Mouse (Mus musculus): ENCODE results near the gene Apobec1. TPM values are rescaled to one million over a fixed set of nuclear protein-coding genes. Genes with fewer than 3 reads are reported as not detected.
"Not testable (repeated sequence)": the region's sequence is repeated elsewhere in the genome, so short reads cannot be mapped to it uniquely, and the experiment has no call there.

Gene Apobec1
- polyA plus RNA-seq, 1 experiment from 2014 or later, result 2.3 TPM

GRCm38 (mm10) chr6:122545289-122545882, 56.9 kb downstream of the Apobec1 start:
- Histone ChIP-seq H3K27me3 (ENCODE audit: insufficient read depth, low read length) (no peaks in the 10 kb centered on the region), H3K4me3 (ENCODE audit: low read length) (no peak overlapping the region), H3K36me3 (ENCODE audit: insufficient read depth, low read length) (no peaks in the 10 kb centered on the region), H3K4me1 (ENCODE audit: insufficient read depth, low read length) (no peaks in the 10 kb centered on the region), H3K9ac (replicated peaks; ENCODE audit: low read length) (no peak overlapping the region), H3K9me3 (ENCODE audit: low read length) (no peaks in the 10 kb centered on the region), H3K27ac (ENCODE audit: low read length) (no peak overlapping the region), H3K4me2 (replicated peaks; ENCODE audit: low read depth, low read length) (no peak overlapping the region)
- WGBS, result 63% methylated on average over 9 of the region's 9 CpGs
- no peak for ATAC-seq (ENCODE audit: low FRiP score, low TSS enrichment)

DNA sequence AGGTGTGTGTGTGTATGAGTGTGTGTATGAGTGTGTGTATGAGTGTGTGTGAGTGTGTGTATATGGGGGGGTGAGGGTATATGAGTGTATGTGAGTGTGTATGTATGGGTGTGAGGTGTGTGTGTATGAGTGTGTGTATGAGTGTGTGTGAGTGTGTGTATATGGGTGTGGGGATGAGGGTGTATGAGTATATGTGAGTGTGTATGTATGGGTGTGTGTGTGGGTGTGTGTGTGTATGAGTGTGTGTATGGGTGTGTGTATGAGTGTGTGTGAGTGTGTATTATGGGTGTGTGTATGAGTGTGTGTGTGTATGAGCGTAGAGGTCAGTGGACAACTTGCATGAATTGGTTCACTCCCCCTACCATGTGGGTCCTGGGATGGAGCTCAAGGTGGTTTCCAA, 57.6 kb downstream of the Apobec1 start:
- H3K4me3 ChIP-seq (ENCODE audit: low read length), result no peak overlapping the region
- no peak overlapping the region for H3K9ac ChIP-seq (replicated peaks; ENCODE audit: low read length)
- no peaks in the 10 kb centered on the region for H3K36me3 ChIP-seq (ENCODE audit: insufficient read depth, low read length)
- no peaks in the 10 kb centered on the region for H3K27me3 ChIP-seq (ENCODE audit: insufficient read depth, low read length)
- no peaks in the 10 kb centered on the region for H3K9me3 ChIP-seq (ENCODE audit: low read length)
- ATAC-seq (ENCODE audit: low FRiP score, low TSS enrichment), result no peak
- WGBS, result 83% methylated on average over 1 of the region's 1 CpGs
- no peaks in the 10 kb centered on the region for H3K4me1 ChIP-seq (ENCODE audit: insufficient read depth, low read length)
- no peak overlapping the region for H3K4me2 ChIP-seq (replicated peaks; ENCODE audit: low read depth, low read length)
- no peak overlapping the region for H3K27ac ChIP-seq (ENCODE audit: low read length)

GRCm38 (mm10) chr6:122543574-122543973, 58.7 kb downstream of the Apobec1 start:
- Histone ChIP-seq H3K4me1 (ENCODE audit: insufficient read depth, low read length) (no peaks in the 10 kb centered on the region), H3K27ac (ENCODE audit: low read length) (no peak overlapping the region), H3K4me3 (ENCODE audit: low read length) (no peak overlapping the region), H3K4me2 (replicated peaks; ENCODE audit: low read depth, low read length) (no peak overlapping the region), H3K27me3 (ENCODE audit: insufficient read depth, low read length) (no peaks in the 10 kb centered on the region), H3K36me3 (ENCODE audit: insufficient read depth, low read length) (no peaks in the 10 kb centered on the region), H3K9ac (replicated peaks; ENCODE audit: low read length) (no peak overlapping the region), H3K9me3 (ENCODE audit: low read length) (no peaks in the 10 kb centered on the region)
- whole genome bisulfite sequencing, result 84% methylated on average over 5 of the region's 5 CpGs
- no peak for ATAC-seq (ENCODE audit: low FRiP score, low TSS enrichment)

DNA sequence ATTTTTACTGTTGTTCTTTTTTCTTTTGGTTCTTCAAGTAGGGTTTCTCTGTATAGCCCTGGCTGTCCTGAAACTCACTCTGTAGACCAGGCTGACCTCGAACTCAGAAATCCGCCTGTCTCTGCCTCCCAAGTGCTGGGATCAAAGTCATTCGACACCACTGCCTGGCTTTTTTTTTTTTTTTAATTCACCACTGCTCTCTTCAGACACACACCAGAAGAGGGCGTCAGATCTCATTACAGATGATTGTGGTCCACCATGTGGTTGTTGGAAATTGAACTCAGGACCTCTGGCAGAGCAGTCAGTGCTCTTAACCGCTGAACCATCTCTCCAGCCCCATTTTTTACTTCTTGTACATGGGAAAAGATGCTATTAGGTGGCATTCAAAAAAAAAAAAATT, 59.8 kb downstream of the Apobec1 start:
- not testable (repeated sequence) for H3K27ac ChIP-seq (ENCODE audit: low read length); H3K4me1 ChIP-seq (ENCODE audit: insufficient read depth, low read length); H3K36me3 ChIP-seq (ENCODE audit: insufficient read depth, low read length); H3K4me2 ChIP-seq (replicated peaks; ENCODE audit: low read depth, low read length); H3K27me3 ChIP-seq (ENCODE audit: insufficient read depth, low read length); ATAC-seq (ENCODE audit: low FRiP score, low TSS enrichment); H3K9me3 ChIP-seq (ENCODE audit: low read length); H3K9ac ChIP-seq (replicated peaks; ENCODE audit: low read length); H3K4me3 ChIP-seq (ENCODE audit: low read length)
- WGBS, result 78% methylated on average over 5 of the region's 5 CpGs

- Histone ChIP-seq H3K27ac (ENCODE audit: low read length) (no peak overlapping the region), H3K4me3 (ENCODE audit: low read length) (no peak overlapping the region), H3K4me2 (replicated peaks; ENCODE audit: low read depth, low read length) (no peak overlapping the region), H3K36me3 (ENCODE audit: insufficient read depth, low read length) (no peaks in the 10 kb centered on the region), H3K9me3 (ENCODE audit: low read length) (0 out of 2 replicates have a peak, but pooled peaks cover 3% of the 10 kb centered on the region), H3K4me1 (ENCODE audit: insufficient read depth, low read length) (no peaks in the 10 kb centered on the region), H3K27me3 (ENCODE audit: insufficient read depth, low read length) (no peaks in the 10 kb centered on the region), H3K9ac (replicated peaks; ENCODE audit: low read length) (no peak overlapping the region)
- WGBS, result 84% methylated on average over 9 of the region's 9 CpGs
- ATAC-seq (ENCODE audit: low FRiP score, low TSS enrichment), result no peak
These were observed 62.7 kb downstream of the Apobec1 start for GRCm38 (mm10) chr6:122539564-122539963.

- Histone ChIP-seq H3K9ac (replicated peaks; ENCODE audit: low read length) (no peak overlapping the region), H3K4me2 (replicated peaks; ENCODE audit: low read depth, low read length) (no peak overlapping the region), H3K27me3 (ENCODE audit: insufficient read depth, low read length) (no peaks in the 10 kb centered on the region), H3K4me3 (ENCODE audit: low read length) (no peak overlapping the region), H3K27ac (ENCODE audit: low read length) (no peak overlapping the region), H3K36me3 (ENCODE audit: insufficient read depth, low read length) (no peaks in the 10 kb centered on the region), H3K4me1 (ENCODE audit: insufficient read depth, low read length) (0 out of 2 replicates have a peak, but pooled peaks cover 4% of the 10 kb centered on the region), H3K9me3 (ENCODE audit: low read length) (0 out of 2 replicates have a peak, but pooled peaks cover 3% of the 10 kb centered on the region)
- WGBS, result 21% methylated on average over 3 of the region's 3 CpGs
- no peak for ATAC-seq (ENCODE audit: low FRiP score, low TSS enrichment)
These were observed 68.2 kb downstream of the Apobec1 start for GRCm38 (mm10) chr6:122534032-122534431.

DNA sequence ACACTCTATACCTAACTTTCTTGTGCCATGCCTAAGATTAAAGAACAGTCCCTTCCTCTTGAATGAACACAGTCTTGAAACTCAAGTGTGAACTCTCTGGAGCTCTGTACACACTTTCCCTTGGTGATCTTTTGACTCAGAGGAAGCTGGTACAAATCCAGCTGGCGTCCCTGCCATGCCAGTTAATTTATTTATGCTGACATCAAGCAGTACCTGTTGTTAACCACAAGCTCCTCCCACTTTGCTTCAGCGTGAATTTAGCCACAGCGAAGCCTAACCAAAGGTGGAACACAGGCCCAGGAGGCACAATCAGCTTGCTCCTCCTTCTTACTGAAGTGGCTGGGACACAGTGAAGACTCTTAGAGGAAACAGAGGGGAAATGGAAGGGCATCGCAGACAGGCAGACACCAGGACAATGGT, 69.4 kb downstream of the Apobec1 start:
- H3K27me3 ChIP-seq (ENCODE audit: insufficient read depth, low read length), result no peaks in the 10 kb centered on the region
- 14% methylated on average over 4 of the region's 4 CpGs for WGBS
- H3K9me3 ChIP-seq (ENCODE audit: low read length), result no peaks in the 10 kb centered on the region
- H3K27ac ChIP-seq (ENCODE audit: low read length), result no peak overlapping the region; the same call in 1 of the 2 replicates
- 0 out of 2 replicates have a peak, but pooled peaks cover 4% of the 10 kb centered on the region for H3K4me1 ChIP-seq (ENCODE audit: insufficient read depth, low read length)
- peak; percentile 69 for ATAC-seq (ENCODE audit: low FRiP score, low TSS enrichment)
- peak overlapping the region; percentile 36 for H3K4me2 ChIP-seq (replicated peaks; ENCODE audit: low read depth, low read length)
- H3K36me3 ChIP-seq (ENCODE audit: insufficient read depth, low read length), result no peaks in the 10 kb centered on the region
- peak overlapping the region; percentile 41; the same call in 1 of the 2 replicates for H3K9ac ChIP-seq (replicated peaks; ENCODE audit: low read length)
- peak overlapping the region; percentile 1; the same call in 1 of the 2 replicates for H3K4me3 ChIP-seq (ENCODE audit: low read length)

GRCm38 (mm10) chr6:122531466-122532174, 70.6 kb downstream of the Apobec1 start:
- peak; percentile 59; the same call in 1 of the 2 replicates for ATAC-seq (ENCODE audit: low FRiP score, low TSS enrichment)
- 0 out of 2 replicates have a peak overlapping the region, but pooled peaks have one; percentile 31 for H3K27ac ChIP-seq (ENCODE audit: low read length)
- H3K4me3 ChIP-seq (ENCODE audit: low read length), result no peak overlapping the region
- H3K9me3 ChIP-seq (ENCODE audit: low read length), result no peaks in the 10 kb centered on the region
- H3K9ac ChIP-seq (replicated peaks; ENCODE audit: low read length), result no peak overlapping the region
- H3K27me3 ChIP-seq (ENCODE audit: insufficient read depth, low read length), result no peaks in the 10 kb centered on the region
- 64% methylated on average over 8 of the region's 8 CpGs for WGBS
- 0 out of 2 replicates have a peak, but pooled peaks cover 4% of the 10 kb centered on the region for H3K4me1 ChIP-seq (ENCODE audit: insufficient read depth, low read length)
- H3K4me2 ChIP-seq (replicated peaks; ENCODE audit: low read depth, low read length), result no peak overlapping the region
- no peaks in the 10 kb centered on the region for H3K36me3 ChIP-seq (ENCODE audit: insufficient read depth, low read length)

GRCm38 (mm10) chr6:122528136-122528535, 74.1 kb downstream of the Apobec1 start:
- Histone ChIP-seq H3K27me3 (ENCODE audit: insufficient read depth, low read length) (no peaks in the 10 kb centered on the region), H3K4me3 (ENCODE audit: low read length) (no peak overlapping the region), H3K27ac (ENCODE audit: low read length) (no peak overlapping the region), H3K4me1 (ENCODE audit: insufficient read depth, low read length) (0 out of 2 replicates have a peak, but pooled peaks cover 3% of the 10 kb centered on the region), H3K36me3 (ENCODE audit: insufficient read depth, low read length) (no peaks in the 10 kb centered on the region), H3K9ac (replicated peaks; ENCODE audit: low read length) (no peak overlapping the region), H3K4me2 (replicated peaks; ENCODE audit: low read depth, low read length) (no peak overlapping the region), H3K9me3 (ENCODE audit: low read length) (no peaks in the 10 kb centered on the region)
- no peak for ATAC-seq (ENCODE audit: low FRiP score, low TSS enrichment)
- WGBS, result 81% methylated on average over 11 of the region's 11 CpGs
